Mouse (Mus musculus): ENCODE measurements around the gene Nxph3. TPM values are rescaled to one million over a fixed set of nuclear protein-coding genes. Genes with fewer than 3 reads are reported as not detected.

Gene Nxph3
- not detected for polyA plus RNA-seq (2017; shearing (Covaris generic))

- no peak for ATAC-seq
Observed at GRCm38 (mm10) chr11:95514298-95514861, at the start of gene Nxph3. Gene Nxph3, minus strand, starts transcription at chr11:95514570.

DNA sequence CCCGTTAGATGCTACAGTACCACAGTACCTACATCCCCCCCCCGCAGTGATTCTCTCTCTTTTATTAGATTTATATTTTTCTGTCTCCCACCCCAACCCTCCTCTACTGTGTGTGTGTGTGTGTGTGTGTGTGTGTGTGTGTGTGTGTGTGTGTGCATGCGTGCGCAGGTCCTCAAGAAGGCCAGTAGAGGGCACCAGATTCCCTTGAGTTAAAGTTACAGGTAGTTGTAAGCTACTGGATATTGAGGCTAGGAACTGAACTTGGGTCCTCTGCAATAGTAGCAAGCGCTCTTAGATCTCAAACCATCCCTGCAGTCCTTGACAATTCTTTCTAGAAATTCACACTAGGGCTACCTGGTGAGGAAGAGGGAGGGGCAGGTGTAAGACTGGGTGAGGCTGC lies 49.5 kb upstream of the Nxph3 start:
- ATAC-seq, result no peak

DNA sequence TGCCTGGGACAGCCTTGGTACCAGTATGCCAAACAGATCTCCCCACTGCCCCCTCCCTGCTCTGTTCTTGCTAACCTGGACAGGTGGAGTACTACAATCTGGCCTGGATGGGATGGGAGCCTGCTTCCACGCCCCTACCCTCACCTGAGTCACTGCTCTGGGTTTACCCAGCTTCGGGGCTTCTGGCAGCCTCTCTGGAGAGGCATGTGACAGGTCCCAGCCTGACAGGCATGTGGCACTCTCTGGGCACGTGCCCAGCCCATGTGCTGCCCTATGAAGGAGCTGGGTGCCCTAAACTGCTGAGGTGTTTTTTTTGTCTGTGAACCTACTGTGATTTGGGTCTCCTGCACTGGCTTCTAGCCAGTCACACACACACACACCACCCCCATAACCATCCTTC lies 46.4 kb upstream of the Nxph3 start:
- ATAC-seq, result no peak

DNA sequence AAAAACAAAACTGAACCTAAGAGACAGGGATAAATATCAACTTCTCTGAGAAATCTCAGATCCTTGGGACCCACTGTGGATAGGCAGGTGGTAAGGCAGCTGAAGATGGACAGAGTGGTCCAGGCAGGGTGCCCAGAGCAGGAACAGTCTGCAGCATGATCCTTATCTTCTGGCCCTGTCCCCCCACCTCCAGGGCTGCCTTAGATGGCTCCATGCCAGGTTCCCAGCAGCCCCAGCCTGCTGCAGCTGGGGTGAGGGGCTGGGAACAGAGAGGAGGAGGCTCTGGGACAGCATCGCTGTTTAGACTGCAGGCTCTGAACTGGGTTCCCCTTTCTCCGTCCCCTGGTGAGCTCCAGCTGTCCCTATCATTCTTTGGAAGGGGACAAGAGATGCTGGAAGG lies 45.4 kb upstream of the Nxph3 start:
- ATAC-seq, result no peak

DNA sequence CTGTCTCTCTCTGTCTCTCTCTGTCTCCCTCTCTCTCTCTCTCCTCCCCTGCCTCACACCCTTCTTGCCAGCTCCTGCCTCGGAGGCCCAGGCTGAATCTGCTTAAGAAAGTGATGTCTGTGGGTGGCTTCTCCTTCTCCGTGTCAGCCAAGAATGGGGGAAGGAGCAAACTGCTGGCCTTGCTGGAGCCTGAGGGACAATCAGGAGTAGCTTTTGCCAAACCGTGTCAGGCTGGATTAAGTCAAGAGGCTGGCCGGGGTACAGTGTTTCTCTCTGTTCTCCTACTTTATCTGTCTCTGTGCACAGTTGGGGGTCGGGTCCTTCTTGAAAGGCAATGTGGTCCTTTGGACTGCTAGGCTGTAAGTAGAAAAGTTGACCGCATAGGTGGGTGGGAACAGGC lies 43.3 kb upstream of the Nxph3 start:
- ATAC-seq, result no peak

DNA sequence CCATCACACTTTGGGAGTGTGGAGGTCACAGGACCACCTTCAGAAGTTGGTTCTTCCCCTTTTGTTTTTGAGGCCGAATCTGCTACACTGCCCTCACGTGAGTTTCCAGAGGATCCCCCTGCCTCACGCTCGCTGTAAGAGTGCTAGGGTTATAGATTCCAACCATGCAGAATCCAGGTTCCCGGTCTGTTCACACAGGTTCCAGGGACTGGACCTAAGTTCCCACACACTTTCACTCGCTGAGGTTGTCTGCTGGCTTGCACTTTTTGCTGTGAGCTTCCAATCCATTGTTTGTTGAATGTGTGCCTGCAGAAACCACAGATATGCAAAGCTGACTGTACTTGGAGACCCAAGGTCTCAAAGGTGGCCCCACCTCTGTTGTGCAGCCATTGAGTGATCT lies 42.7 kb upstream of the Nxph3 start:
- ATAC-seq, result no peak

GRCm38 (mm10) chr11:95555279-95555678 lies 40.9 kb upstream of the Nxph3 start:
- ATAC-seq, result no peak

DNA sequence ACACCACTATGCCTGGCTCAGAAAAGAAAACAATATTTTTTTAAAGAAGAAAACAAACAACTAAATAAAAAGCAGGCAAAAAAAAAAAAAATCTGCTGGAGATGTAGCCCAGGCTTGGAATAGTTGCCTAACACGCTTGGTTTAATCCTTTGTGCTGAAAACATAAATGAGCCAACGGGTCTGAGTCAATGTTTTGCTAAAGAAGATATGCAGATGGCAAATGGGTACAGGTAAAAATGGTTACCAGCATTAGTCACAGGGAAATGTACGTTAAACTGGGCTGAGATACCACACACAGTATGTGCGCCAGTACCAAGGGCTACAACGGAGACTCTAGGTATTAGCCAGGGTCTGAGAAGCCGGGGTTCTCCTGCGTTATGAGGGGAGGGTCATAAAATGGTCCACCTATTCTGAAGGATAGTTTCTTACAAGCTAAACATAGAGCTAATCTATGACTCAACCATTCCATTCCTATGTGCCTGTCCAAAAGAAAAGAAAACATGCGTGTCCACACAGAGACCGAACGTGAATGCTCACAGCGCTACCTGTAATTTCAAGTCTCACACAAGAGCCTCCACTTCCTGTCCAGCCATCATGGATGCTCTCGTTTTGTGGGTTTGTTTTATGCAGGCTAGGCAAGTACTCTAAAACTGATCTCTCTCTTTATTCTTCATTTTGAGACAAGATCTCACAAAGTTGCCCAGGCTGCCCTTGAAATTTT lies 36.1 kb upstream of the Nxph3 start:
- ATAC-seq, result no peak

- no peak for ATAC-seq
Observed at GRCm38 (mm10) chr11:95546021-95546782, 31.8 kb upstream of the Nxph3 start.

- no peak for ATAC-seq
Observed at GRCm38 (mm10) chr11:95544546-95545327, 30.4 kb upstream of the Nxph3 start.

DNA sequence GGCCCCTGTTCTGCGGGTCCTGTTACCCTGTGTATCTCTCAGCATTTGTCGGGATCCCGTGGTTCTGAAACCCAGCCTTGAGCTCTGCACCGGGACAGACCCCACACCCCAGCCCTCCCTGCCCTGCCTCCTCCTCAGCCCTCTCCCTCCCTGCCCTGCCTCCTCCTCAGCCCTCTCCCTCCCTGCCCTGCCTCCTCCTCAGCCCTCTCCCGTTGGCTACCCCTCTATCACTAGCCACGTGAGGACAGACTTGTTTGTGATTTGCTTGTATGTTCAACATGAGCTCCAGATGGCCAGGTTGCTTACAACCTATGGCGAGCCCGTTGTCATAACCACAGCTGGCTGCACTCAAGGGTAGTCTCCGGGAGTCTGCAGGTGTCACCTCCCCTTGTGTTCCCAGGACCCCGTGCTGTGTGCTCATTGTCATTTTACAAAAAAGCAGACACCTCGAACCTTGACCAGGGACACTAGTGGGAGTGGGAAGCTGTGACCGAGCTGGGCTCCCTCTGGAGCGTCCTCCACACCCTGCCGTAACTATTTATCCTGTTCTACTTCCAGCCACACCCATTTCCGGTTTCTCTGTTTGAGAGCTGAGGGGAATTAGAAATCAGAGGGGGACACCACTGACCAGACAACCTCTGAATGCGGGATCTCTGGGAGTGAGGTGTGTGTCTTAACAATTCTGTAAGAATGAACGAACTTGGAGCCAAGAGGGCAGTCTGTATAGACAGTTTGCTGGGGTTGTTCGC lies 26.4 kb upstream of the Nxph3 start:
- ATAC-seq, result no peak

DNA sequence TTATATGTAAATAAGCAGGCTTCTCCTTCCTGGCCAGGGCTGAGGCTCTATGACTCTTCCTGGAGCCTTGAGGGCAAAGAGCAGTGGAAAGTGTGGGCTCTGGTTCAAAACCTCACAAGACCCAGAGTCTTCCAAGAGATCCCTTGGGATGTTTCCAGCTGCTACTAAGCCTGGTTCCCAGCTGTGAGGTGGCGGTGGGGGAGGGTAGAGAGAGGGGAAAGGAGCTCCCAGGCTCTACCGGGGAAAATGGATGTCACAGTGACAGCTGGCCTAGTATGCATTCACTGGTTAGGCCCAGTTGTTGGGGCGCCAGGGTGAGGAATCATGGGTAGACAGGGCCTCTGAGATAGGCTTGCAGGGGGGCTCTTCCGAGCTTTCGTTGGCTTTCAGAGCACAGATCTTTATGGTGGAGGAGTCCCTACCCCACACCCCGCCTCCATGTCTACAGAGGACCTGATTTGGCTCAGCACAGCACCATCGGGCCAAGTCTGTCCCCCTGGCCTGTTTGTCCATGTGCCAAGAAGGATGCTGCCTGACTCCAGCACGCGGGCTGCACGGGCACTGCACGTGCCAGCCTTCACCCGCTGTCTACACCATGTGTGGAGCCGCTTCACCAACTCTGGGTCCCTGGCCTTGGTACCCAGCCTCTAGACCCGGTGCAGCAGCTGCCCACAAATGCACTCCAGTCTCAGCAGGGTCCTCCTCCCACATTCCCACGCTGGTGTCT lies 24.2 kb upstream of the Nxph3 start:
- no peak for ATAC-seq

DNA sequence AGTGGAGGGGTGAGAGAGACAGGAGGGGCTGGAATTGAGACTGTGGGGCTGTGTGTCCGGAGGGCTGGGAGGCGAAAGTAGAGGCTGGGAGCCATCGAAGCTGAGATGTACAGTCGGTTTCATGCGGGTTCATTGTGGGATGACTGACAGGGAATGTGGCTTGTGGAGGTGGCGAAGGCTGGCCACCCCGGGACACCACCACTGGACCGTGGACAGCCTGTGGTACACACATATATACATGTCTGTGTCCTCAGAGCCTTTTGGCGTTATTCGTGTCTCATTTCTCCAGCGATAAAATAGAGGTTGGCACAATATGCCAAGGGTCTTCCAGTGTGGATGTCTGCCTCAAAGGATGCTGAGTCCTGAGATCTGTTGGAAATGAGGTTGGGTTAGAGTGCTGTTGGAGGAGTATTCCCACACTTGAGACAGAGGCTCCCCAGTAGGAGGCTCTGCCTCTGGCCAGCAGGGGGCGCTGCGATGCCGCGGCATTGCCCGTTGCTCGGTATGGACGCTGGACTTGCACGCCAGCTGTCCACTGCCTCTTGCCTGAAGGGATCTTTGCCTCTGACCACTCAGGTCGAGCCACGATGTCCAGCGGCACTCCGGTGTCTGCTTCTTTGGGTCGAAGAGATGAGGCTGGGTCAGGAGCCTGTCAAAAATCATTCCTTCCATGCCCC lies 19.3 kb upstream of the Nxph3 start:
- ATAC-seq, result no peak

DNA sequence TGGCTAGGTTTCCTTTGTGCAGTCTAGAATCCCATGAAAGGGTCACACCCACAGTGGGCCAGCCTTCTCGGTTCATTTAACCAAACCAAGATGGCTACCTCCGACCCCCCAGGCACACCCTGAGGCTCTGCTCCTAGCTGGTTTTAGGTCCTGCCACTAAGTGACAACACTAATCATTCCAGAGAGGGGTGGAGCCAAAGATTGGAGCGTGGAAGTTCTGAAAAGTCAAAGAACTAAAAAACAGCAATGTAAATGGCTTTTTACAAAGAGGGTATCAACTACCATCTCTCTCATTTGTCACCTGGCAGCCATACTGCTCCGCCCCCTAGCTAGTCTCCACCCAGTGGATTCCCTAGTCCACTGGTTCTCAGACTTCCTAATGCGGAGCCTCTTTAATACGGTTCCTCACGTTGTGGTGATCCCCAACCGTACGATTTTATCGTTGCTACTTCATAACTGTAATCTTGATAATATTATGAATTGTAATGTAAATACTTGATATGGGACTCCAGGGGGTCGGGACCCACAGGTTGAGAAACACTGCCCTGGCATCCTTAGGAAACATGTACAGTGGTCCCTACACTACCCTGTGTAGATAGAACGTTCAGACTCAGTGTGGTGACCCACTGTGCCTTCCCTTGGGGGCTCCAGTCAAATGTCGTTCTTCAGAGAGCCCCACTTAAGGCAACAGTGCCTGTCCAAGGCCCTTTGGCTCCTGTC lies 18.1 kb upstream of the Nxph3 start:
- ATAC-seq, result no peak

DNA sequence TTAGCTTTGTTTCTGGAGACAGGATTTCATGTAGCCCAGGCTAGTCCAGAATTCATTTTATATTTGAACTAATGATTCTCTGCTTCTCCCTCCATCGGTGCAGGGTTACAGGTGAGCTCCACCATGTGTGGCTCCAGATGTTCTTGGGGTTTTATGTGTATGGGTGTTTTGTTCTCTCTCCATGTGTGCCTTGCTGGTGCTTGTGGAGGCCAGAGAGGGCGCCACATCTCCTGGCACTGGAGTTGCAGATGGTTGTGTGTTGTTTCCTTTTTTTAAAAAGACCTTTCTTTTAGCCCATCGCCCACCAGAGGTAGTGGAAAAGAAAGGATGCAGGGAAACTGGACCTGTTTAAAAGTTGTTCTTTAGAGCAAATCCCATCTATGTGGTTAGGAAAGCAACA lies 13.9 kb upstream of the Nxph3 start:
- no peak for ATAC-seq

DNA sequence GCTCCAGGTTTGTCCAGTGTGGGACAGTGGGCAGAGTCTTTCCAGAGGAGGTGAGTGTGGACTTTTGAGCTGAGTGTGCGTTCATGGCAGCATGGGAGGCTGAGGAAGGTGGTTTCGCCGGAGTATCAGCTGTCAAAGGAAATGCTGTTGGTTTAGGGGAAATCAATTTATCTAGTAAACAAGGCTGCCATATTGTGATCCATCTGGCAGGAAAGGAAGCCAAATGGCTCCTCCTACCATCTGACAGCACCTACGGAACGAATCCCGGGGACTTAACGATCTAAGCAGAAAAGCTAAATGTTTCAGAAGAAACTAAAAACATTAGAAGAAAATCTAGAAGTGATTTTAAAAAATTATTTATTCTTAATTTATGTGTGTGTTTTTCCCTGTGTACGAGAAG lies 12.9 kb upstream of the Nxph3 start:
- no peak for ATAC-seq

- ATAC-seq, result peak; percentile 19
Observed at GRCm38 (mm10) chr11:95521563-95521962, 7.2 kb upstream of the Nxph3 start.

GRCm38 (mm10) chr11:95520456-95521072 lies 6.2 kb upstream of the Nxph3 start:
- peak; percentile 90 for ATAC-seq

GRCm38 (mm10) chr11:95519996-95520395 lies 5.6 kb upstream of the Nxph3 start:
- ATAC-seq, result no peak

DNA sequence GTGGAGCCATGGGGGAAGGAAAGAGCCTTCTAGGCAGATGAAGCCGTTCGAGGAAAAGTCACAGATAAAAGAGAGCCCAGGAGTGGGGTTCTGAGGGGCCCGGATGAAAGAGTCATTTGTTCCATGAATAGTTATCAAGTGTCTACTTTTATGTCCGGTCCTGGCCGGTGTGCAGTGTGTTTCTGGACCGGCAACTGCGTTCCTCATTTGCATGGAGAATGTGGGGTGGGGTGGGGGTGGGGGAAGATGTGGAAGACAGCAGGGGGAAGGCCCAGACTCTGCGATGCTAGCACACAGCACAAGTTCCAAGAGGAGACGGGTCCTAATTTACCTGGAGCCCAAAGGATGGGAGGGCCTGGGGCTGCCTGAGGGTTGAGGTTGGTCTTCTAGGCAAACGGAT lies 4.9 kb upstream of the Nxph3 start:
- no peak for ATAC-seq

All from inflammation-experienced regulatory T-cells, adult 6 months (primary cell).